Mouse (Mus musculus) Patski (cell line): ENCODE results near the gene Fam81a. TPM values are rescaled to one million over a fixed set of nuclear protein-coding genes. Genes with fewer than 3 reads are reported as not detected.

Experiments used
- ATAC-seq: fragments of 100-300 bp; one replicate; pipeline ENCODE4 v1.8.0; 2021
- CTCF ChIA-PET: fragments of 350-600 bp; sonication (Branson Sonifier 250); formaldehyde crosslinking; loops from one replicate; lab custom pipeline; 2022; ENCODE audit warnings: inconsistent platforms; lab: Charles Lee
- POLR2A ChIA-PET: fragments of 350-600 bp; sonication (Branson Sonifier 250); formaldehyde crosslinking; loops from one replicate; lab custom pipeline; 2022; ENCODE audit warnings: antibody characterized with exemption, inconsistent platforms; lab: Charles Lee
- DNase-seq: peaks from one replicate; pipeline ENCODE4 v3.0.0-alpha.2; 2011; ENCODE audit warnings: low read depth, low spot score
- H3K27me3 ChIP-seq: fragments of 371-371 bp; one replicate; pipeline ENCODE4 v1.5.1; 2021
- CTCF ChIP-seq: fragments of 100-300 bp; IDR thresholded peaks from one replicate; pipeline ENCODE4 v1.5.1; 2021
- in situ Hi-C: fragments of 300-500 bp; cut with MboI; formaldehyde crosslinking; loops from 3 replicates; pipeline ENCODE4 v1.11.1; 2018; ENCODE audit warnings: low pct_unique_long_range_greater_than_20kb, mixed read lengths
- polyA plus RNA-seq: library from polyadenylated mRNA; unstranded; gene quantifications from one replicate; pipeline ENCODE4 v1.2.3, GENCODE M21; 2021

Fam81a gene
- polyA plus RNA-seq, 1 experiment from 2014 or later: 64.4 TPM

- no peak for ATAC-seq
- in situ Hi-C loops: no loop called here
Measured at GRCm38 (mm10) chr9:70086091-70086490, 56.3 kb downstream of the Fam81a start.

GRCm38 (mm10) chr9:70084107-70084506 is 58.3 kb downstream of the Fam81a start:
- no peaks in the 10 kb centered on the region for H3K27me3 ChIP-seq
- in situ Hi-C loops: no loop called here
- CTCF ChIA-PET: interaction anchor here (2.7 kb wide), 1 partner anchor 65 kb away, joined by 9 read pairs; no protein-coding TSS in a partner anchor
- ATAC-seq: no peak
- DNase-seq: no peak
- peak; percentile 82 for TF ChIP-seq CTCF
- POLR2A ChIA-PET: no interaction called here

More at GRCm38 (mm10) chr9:70086091-70086490, 56.3 kb downstream of the Fam81a start:
- ChIA-PET CTCF (interaction anchor here (1.2 kb wide), 1 partner anchor 10 kb away, joined by 3 read pairs; no protein-coding TSS in a partner anchor), POLR2A (no interaction called here)
- DNase-seq: no peak
- no peak for TF ChIP-seq CTCF
- no peaks in the 10 kb centered on the region for H3K27me3 ChIP-seq

GRCm38 (mm10) chr9:70082357-70083204 is 59.8 kb downstream of the Fam81a start:
- no peak for DNase-seq
- TF ChIP-seq CTCF: no peak
- POLR2A ChIA-PET: no interaction called here
- H3K27me3 ChIP-seq: no peaks in the 10 kb centered on the region
- CTCF ChIA-PET: interaction anchor here (2.7 kb wide), 1 partner anchor 64 kb away, joined by 9 read pairs; no protein-coding TSS in a partner anchor
- in situ Hi-C loops: no loop called here
- no peak for ATAC-seq

GRCm38 (mm10) chr9:70081767-70082166 is 60.6 kb downstream of the Fam81a start:
- DNase-seq (no peak), ATAC-seq (no peak)
- TF ChIP-seq CTCF: no peak
- POLR2A ChIA-PET: no interaction called here
- CTCF ChIA-PET: interaction anchor here (2.2 to 2.4 kb wide), 2 partner anchors 55 to 62 kb away, joined by 14 to 41 read pairs; no protein-coding TSS in a partner anchor
- in situ Hi-C loops: no loop called here
- H3K27me3 ChIP-seq: no peaks in the 10 kb centered on the region

GRCm38 (mm10) chr9:70080976-70081375 is 61.4 kb downstream of the Fam81a start:
- no peaks in the 10 kb centered on the region for H3K27me3 ChIP-seq
- DNase-seq: peak; percentile 10
- peak; percentile 44 for TF ChIP-seq CTCF
- in situ Hi-C loops: no loop called here
- ATAC-seq: no peak
- POLR2A ChIA-PET: no interaction called here
- CTCF ChIA-PET: interaction anchor here (0.8 to 2.4 kb wide), 6 partner anchors 45 to 85 kb away, joined by 3 to 41 read pairs (median 5); no protein-coding TSS in a partner anchor

GRCm38 (mm10) chr9:70080027-70080800 is 62.1 kb downstream of the Fam81a start:
- POLR2A ChIA-PET: no interaction called here
- CTCF ChIA-PET: interaction anchor here (1.0 to 2.4 kb wide), 5 partner anchors 44 to 84 kb away, joined by 3 to 41 read pairs (median 5); no protein-coding TSS in a partner anchor
- DNase-seq (no peak), ATAC-seq (no peak)
- H3K27me3 ChIP-seq: no peaks in the 10 kb centered on the region
- in situ Hi-C loops: no loop called here
- TF ChIP-seq CTCF: no peak

GRCm38 (mm10) chr9:70078034-70078433 is 64.3 kb downstream of the Fam81a start:
- DNase-seq (no peak), ATAC-seq (no peak)
- POLR2A ChIA-PET: no interaction called here
- in situ Hi-C loops: loop anchor here (5.0 to 10.0 kb wide), 2 partner anchors 51 to 573 kb away; no protein-coding TSS in a partner anchor
- CTCF ChIA-PET: no interaction called here
- no peaks in the 10 kb centered on the region for H3K27me3 ChIP-seq
- no peak for TF ChIP-seq CTCF

- POLR2A ChIA-PET: no interaction called here
- ATAC-seq (no peak), DNase-seq (no peak)
- no peaks in the 10 kb centered on the region for H3K27me3 ChIP-seq
- in situ Hi-C loops: loop anchor here (5.0 to 10.0 kb wide), 2 partner anchors 50 to 572 kb away; no protein-coding TSS in a partner anchor
- TF ChIP-seq CTCF: no peak
- CTCF ChIA-PET: no interaction called here
Measured at GRCm38 (mm10) chr9:70077170-70077569, 65.2 kb downstream of the Fam81a start.

GRCm38 (mm10) chr9:70072387-70072786 is 70.0 kb downstream of the Fam81a start:
- no peaks in the 10 kb centered on the region for H3K27me3 ChIP-seq
- ChIA-PET CTCF (interaction anchor here (1.0 kb wide), 1 partner anchor 13 kb away, joined by 3 read pairs; no protein-coding TSS in a partner anchor), POLR2A (no interaction called here)
- in situ Hi-C loops: loop anchor here (10.0 kb wide), 1 partner anchor 568 kb away; no protein-coding TSS in a partner anchor
- no peak for DNase-seq
- ATAC-seq: no peak
- no peak for TF ChIP-seq CTCF

- no peak for DNase-seq
- CTCF ChIA-PET: no interaction called here
- no peak for ATAC-seq
- in situ Hi-C loops: loop anchor here (10.0 kb wide), 1 partner anchor 565 kb away; no protein-coding TSS in a partner anchor
- POLR2A ChIA-PET: no interaction called here
- H3K27me3 ChIP-seq: no peaks in the 10 kb centered on the region
- no peak for TF ChIP-seq CTCF
Measured at GRCm38 (mm10) chr9:70069961-70070435, 72.4 kb downstream of the Fam81a start.
